Comparison of ENCODE assay signal across 25 mouse cellular contexts in genomic region chr6:125729986-125730535, GRCm38 (mm10). TPM values are rescaled to one million over a fixed set of nuclear protein-coding genes. Genes with fewer than 3 reads are reported as not detected.
DNase-seq lines count a peak whose midpoint lies in the region; ATAC-seq and TF ChIP-seq lines count a peak whose summit lies in the region.
"Had no signal": no experiment of that assay in that cellular context is flagged by ENCODE, and none has a peak within 500 bp of the region (broad histone marks: within the 10 kb centered on the region; RNA-seq: fewer than 3 reads in every experiment).

No protein-coding gene starts in this region.

- 56% methylated on average over 11 of the region's 11 CpGs for WGBS in hindbrain, postnatal 0 days
- WGBS in hindbrain, embryonic 11.5 days, result 62% methylated on average over 11 of the region's 11 CpGs
- WGBS in midbrain, embryonic 11.5 days, result 76% methylated on average over 11 of the region's 11 CpGs
- WGBS in midbrain, postnatal 0 days, result 80% methylated on average over 11 of the region's 11 CpGs

- TF ChIP-seq CTCF in hindbrain, postnatal 0 days (IDR thresholded peaks at IDR 0.05; ENCODE audit: low read depth), result no peak
- TF ChIP-seq CTCF in midbrain, postnatal 0 days (IDR thresholded peaks at IDR 0.05), result no peak

- H3K27me3 ChIP-seq in hindbrain, postnatal 0 days (ENCODE audit: insufficient read depth, low read length), result no peaks in the 10 kb centered on the region
- no peaks in the 10 kb centered on the region for H3K27me3 ChIP-seq in hindbrain, embryonic 11.5 days (ENCODE audit: control insufficient read depth, insufficient read depth, low read length)
- no peaks in the 10 kb centered on the region for H3K27me3 ChIP-seq in midbrain, embryonic 11.5 days (ENCODE audit: control insufficient read depth, insufficient read depth, low read length)
- no peaks in the 10 kb centered on the region for H3K27me3 ChIP-seq in midbrain, postnatal 0 days (ENCODE audit: insufficient read depth, low read length)
- H3K27me3 ChIP-seq: embryonic facial prominence, embryonic 12.5 days; embryonic facial prominence, embryonic 15.5 days; forebrain, embryonic 12.5 days; heart, embryonic 13.5 days; hindbrain, embryonic 12.5 days; hindbrain, embryonic 15.5 days; intestine, embryonic 15.5 days had no signal

- H3K9ac ChIP-seq in hindbrain, postnatal 0 days (replicated peaks; ENCODE audit: low read length), result no peak overlapping the region
- no peak overlapping the region for H3K9ac ChIP-seq in hindbrain, embryonic 11.5 days (ENCODE audit: low read depth, low read length)
- no peak overlapping the region for H3K9ac ChIP-seq in midbrain, embryonic 11.5 days (ENCODE audit: low read length)
- H3K9ac ChIP-seq in midbrain, postnatal 0 days (replicated peaks; ENCODE audit: low read length, poor library complexity, severe bottlenecking), result no peak overlapping the region
- H3K9ac ChIP-seq: embryonic facial prominence, embryonic 12.5 days; embryonic facial prominence, embryonic 15.5 days; forebrain, embryonic 12.5 days; heart, embryonic 13.5 days; hindbrain, embryonic 12.5 days; hindbrain, embryonic 15.5 days; intestine, embryonic 15.5 days had no signal

- peak; percentile 67 to 75 for DNase-seq in cerebellum, postnatal 10 days
- no peak for DNase-seq in cerebellum, adult 11 months
- DNase-seq in hindbrain, postnatal 0 days (ENCODE audit: low spot score), result peak; percentile 9
- no peak for DNase-seq in hindbrain, embryonic 11.5 days (ENCODE audit: low spot score)
- DNase-seq in midbrain, embryonic 11.5 days (ENCODE audit: low spot score, missing footprints), result peak; percentile 72
- DNase-seq in midbrain, postnatal 0 days (ENCODE audit: low spot score), result no peak
- no peak for DNase-seq in gastrocnemius, postnatal 14 days
- DNase-seq: adrenal gland, postnatal 10 days; cerebellum, adult 2 months; gastrocnemius, postnatal 10 days; heart, adult 2 months; heart, postnatal 14 days; heart, postnatal 4 days had no signal

- H3K4me2 ChIP-seq in hindbrain, postnatal 0 days (ENCODE audit: low read depth, low read length), result no peak overlapping the region
- H3K4me2 ChIP-seq in hindbrain, embryonic 11.5 days (replicated peaks; ENCODE audit: low read depth, low read length), result no peak overlapping the region
- no peak overlapping the region for H3K4me2 ChIP-seq in midbrain, embryonic 11.5 days
- H3K4me2 ChIP-seq in midbrain, postnatal 0 days (ENCODE audit: low read depth, low read length, poor library complexity, severe bottlenecking), result no peak overlapping the region
- H3K4me2 ChIP-seq: embryonic facial prominence, embryonic 12.5 days; embryonic facial prominence, embryonic 15.5 days; forebrain, embryonic 12.5 days; heart, embryonic 13.5 days; hindbrain, embryonic 12.5 days; hindbrain, embryonic 15.5 days; intestine, embryonic 15.5 days had no signal

- ATAC-seq in hindbrain, postnatal 0 days, result no peak
- no peak for ATAC-seq in hindbrain, embryonic 11.5 days (ENCODE audit: low FRiP score)
- ATAC-seq in midbrain, embryonic 11.5 days (ENCODE audit: low FRiP score), result no peak
- no peak for ATAC-seq in midbrain, postnatal 0 days (ENCODE audit: low FRiP score)
- ATAC-seq: forebrain, embryonic 16.5 days; intestine, embryonic 15.5 days; Patski had no signal

- H3K27ac ChIP-seq in hindbrain, postnatal 0 days, result no peak overlapping the region
- H3K27ac ChIP-seq in hindbrain, embryonic 11.5 days (ENCODE audit: low read depth, low read length), result no peak overlapping the region
- H3K27ac ChIP-seq in midbrain, embryonic 11.5 days (ENCODE audit: low read depth, low read length), result no peak overlapping the region
- no peak overlapping the region for H3K27ac ChIP-seq in midbrain, postnatal 0 days (ENCODE audit: low read depth, low read length)
- H3K27ac ChIP-seq: embryonic facial prominence, embryonic 12.5 days; embryonic facial prominence, embryonic 15.5 days; forebrain, embryonic 12.5 days; heart, adult 2 months; heart, embryonic 10.5 days; heart, embryonic 13.5 days; hindbrain, embryonic 12.5 days; hindbrain, embryonic 15.5 days; intestine, embryonic 15.5 days had no signal

- H3K36me3 ChIP-seq in hindbrain, postnatal 0 days (ENCODE audit: insufficient read depth, low read length), result no peaks in the 10 kb centered on the region
- no peaks in the 10 kb centered on the region for H3K36me3 ChIP-seq in hindbrain, embryonic 11.5 days (ENCODE audit: control insufficient read depth, insufficient read depth, low read length)
- H3K36me3 ChIP-seq in midbrain, embryonic 11.5 days (ENCODE audit: control insufficient read depth, insufficient read depth, low read length), result no peaks in the 10 kb centered on the region
- no peaks in the 10 kb centered on the region for H3K36me3 ChIP-seq in midbrain, postnatal 0 days (ENCODE audit: insufficient read depth, low read length)
- H3K36me3 ChIP-seq: embryonic facial prominence, embryonic 12.5 days; embryonic facial prominence, embryonic 15.5 days; forebrain, embryonic 12.5 days; heart, embryonic 10.5 days; heart, embryonic 13.5 days; hindbrain, embryonic 12.5 days; hindbrain, embryonic 15.5 days; intestine, embryonic 15.5 days had no signal

- intact Hi-C loops in gastrocnemius, postnatal 14 days (cut with DNase I; ENCODE audit: low total_unique reads), result no loop called here

- H3K9me3 ChIP-seq in hindbrain, postnatal 0 days (ENCODE audit: low read length), result no peaks in the 10 kb centered on the region
- no peaks in the 10 kb centered on the region for H3K9me3 ChIP-seq in hindbrain, embryonic 11.5 days (ENCODE audit: control insufficient read depth, low read length)
- H3K9me3 ChIP-seq in midbrain, embryonic 11.5 days (ENCODE audit: control insufficient read depth, low read length), result no peaks in the 10 kb centered on the region
- no peaks in the 10 kb centered on the region for H3K9me3 ChIP-seq in midbrain, postnatal 0 days (ENCODE audit: low read length)
- H3K9me3 ChIP-seq: embryonic facial prominence, embryonic 12.5 days; embryonic facial prominence, embryonic 15.5 days; forebrain, embryonic 12.5 days; heart, embryonic 10.5 days; hindbrain, embryonic 12.5 days; hindbrain, embryonic 15.5 days; intestine, embryonic 15.5 days had no signal

- no peak overlapping the region for H3K4me3 ChIP-seq in hindbrain, postnatal 0 days (ENCODE audit: low read length)
- no peak overlapping the region for H3K4me3 ChIP-seq in hindbrain, embryonic 11.5 days (ENCODE audit: low read depth, low read length)
- H3K4me3 ChIP-seq in midbrain, embryonic 11.5 days (ENCODE audit: low read depth, low read length), result no peak overlapping the region
- no peak overlapping the region for H3K4me3 ChIP-seq in midbrain, postnatal 0 days (ENCODE audit: low read depth, low read length)
- H3K4me3 ChIP-seq: embryonic facial prominence, embryonic 12.5 days; embryonic facial prominence, embryonic 15.5 days; forebrain, embryonic 12.5 days; heart, adult 2 months; heart, embryonic 10.5 days; heart, embryonic 13.5 days; hindbrain, embryonic 12.5 days; hindbrain, embryonic 15.5 days; intestine, embryonic 15.5 days had no signal

- H3K4me1 ChIP-seq in hindbrain, postnatal 0 days (ENCODE audit: insufficient read depth, low read length), result no peaks in the 10 kb centered on the region
- no peaks in the 10 kb centered on the region for H3K4me1 ChIP-seq in hindbrain, embryonic 11.5 days (replicated peaks; ENCODE audit: control insufficient read depth, insufficient read depth, low read length)
- H3K4me1 ChIP-seq in midbrain, embryonic 11.5 days (ENCODE audit: control insufficient read depth, insufficient read depth, low read length), result no peaks in the 10 kb centered on the region
- H3K4me1 ChIP-seq in midbrain, postnatal 0 days (ENCODE audit: insufficient read depth, low read length), result no peaks in the 10 kb centered on the region
- H3K4me1 ChIP-seq: embryonic facial prominence, embryonic 15.5 days; forebrain, embryonic 12.5 days; heart, embryonic 10.5 days; heart, embryonic 13.5 days; hindbrain, embryonic 15.5 days; intestine, embryonic 15.5 days had no signal

RNA-seq across cellular contexts. Expression of gene Ano2, which starts 39.8 kb away (rescaled TPM):
- total RNA-seq in hindbrain, postnatal 0 days (2014; rRNA removed), result 0.97 and 5.1 TPM in 2 replicates
- polyA plus RNA-seq in hindbrain, postnatal 0 days (2015; fragmentation: Nextera tagmentation; extraction: Ambion mirVana), result 1.1 and 1.4 TPM in 2 replicates
- polyA plus RNA-seq in hindbrain, embryonic 11.5 days (2014; fragmentation: Nextera tagmentation; extraction: Ambion mirVana), result 0.28 and 0.35 TPM in 2 replicates
- 0.25 and 0.31 TPM in 2 replicates for polyA plus RNA-seq in midbrain, embryonic 11.5 days (2014; fragmentation: Nextera tagmentation; extraction: Ambion mirVana)
- total RNA-seq in midbrain, postnatal 0 days (2014; rRNA removed), result 0.77 and 0.80 TPM in 2 replicates
- polyA plus RNA-seq in midbrain, postnatal 0 days (2015; fragmentation: Nextera tagmentation; extraction: Ambion mirVana), result 0.65 and 0.98 TPM in 2 replicates
- under 1 TPM; 0.10 to 0.18 TPM for total RNA-seq in gastrocnemius, postnatal 14 days (2021)
- total RNA-seq: common myeloid progenitor, adult 5-6 weeks; gastrocnemius, adult 18-20 months; heart, postnatal 14 days had no signal

Comparison
In these comparisons a context has a peak if more than half of its experiments do, and no peak if none do; other contexts are left out.
1. DNase-seq: peak in cerebellum, postnatal 10 days (2 of 2), hindbrain, postnatal 0 days (single experiment) and midbrain, embryonic 11.5 days (single experiment); none in cerebellum, adult 11 months (single experiment), hindbrain, embryonic 11.5 days (single experiment), midbrain, postnatal 0 days (single experiment) and gastrocnemius, postnatal 14 days (single experiment).